Mouse (Mus musculus) liver, embryonic 14.5 days (tissue): ENCODE data around the gene Gabrr1. TPM values are rescaled to one million over a fixed set of nuclear protein-coding genes. Genes with fewer than 3 reads are reported as not detected.

Source experiments
- ATAC-seq: fragments of 200-750 bp; cut with Nextera tagmentation; 2 replicates; pipeline ENCODE4 v1.8.0; 2017; ENCODE audit warnings: moderate number of reproducible peaks, mild to moderate bottlenecking, moderate library complexity; ENCODE audit not compliant: insufficient read depth
- DNase-seq, 3 experiments: peaks; one replicate each; pipeline ENCODE4 v3.0.0-alpha.2; 2012 to 2013; ENCODE audit warnings: low read depth in 3 of 3, low spot score in 3 of 3
- H3K27ac ChIP-seq: fragments of 300-500 bp; sonication (generic); 2 replicates; pipeline ENCODE4 v1.5.1; 2014; ENCODE audit warnings: moderate library complexity, mild to moderate bottlenecking, control low read depth, inconsistent platforms
- H3K27me3 ChIP-seq: fragments of 300-500 bp; sonication (generic); 2 replicates; pipeline ENCODE4 v1.6.1; 2014; ENCODE audit warnings: mild to moderate bottlenecking, low read length, moderate library complexity; ENCODE audit not compliant: control insufficient read depth, insufficient read depth
- H3K36me3 ChIP-seq: fragments of 300-500 bp; sonication (generic); replicated peaks from 2 replicates; pipeline ENCODE4 v1.6.1; 2014; ENCODE audit warnings: low read depth; ENCODE audit not compliant: control insufficient read depth, insufficient read depth
- H3K4me1 ChIP-seq, 2 experiments: fragments of 200-500 bp in 1 of 2; fragments of 300-500 bp in 1 of 2; sonication (generic) in 1 of 2; replicated peaks; 2 replicates each; pipeline ENCODE4 v1.6.1; 2012 to 2014; ENCODE audit warnings: antibody characterized with exemption in 1 of 2, inconsistent platforms in 1 of 2, low read length in 1 of 2; ENCODE audit not compliant: control insufficient read depth in 2 of 2, insufficient read depth in 2 of 2
- H3K4me2 ChIP-seq: fragments of 300-500 bp; sonication (generic); 2 replicates; pipeline ENCODE4 v1.6.1; 2014; ENCODE audit warnings: low read depth, mild to moderate bottlenecking, control low read depth, moderate library complexity
- H3K4me3 ChIP-seq, 2 experiments: fragments of 200-500 bp in 1 of 2; fragments of 300-500 bp in 1 of 2; sonication (generic) in 1 of 2; 2 replicates each; pipeline ENCODE4 v1.5.1; 2012 to 2014; ENCODE audit warnings: low read depth in 2 of 2, low read length in 2 of 2, mild to moderate bottlenecking in 2 of 2, control low read depth in 1 of 2, inconsistent platforms in 1 of 2, moderate library complexity in 1 of 2; ENCODE audit not compliant: insufficient read depth in 1 of 2
- H3K9ac ChIP-seq: fragments of 300-500 bp; sonication (generic); replicated peaks from 2 replicates; pipeline ENCODE4 v1.6.1; 2014; ENCODE audit warnings: mild to moderate bottlenecking, control low read depth, moderate library complexity
- H3K9me3 ChIP-seq: fragments of 300-500 bp; sonication (generic); 2 replicates; pipeline ENCODE4 v1.6.1; 2016; ENCODE audit warnings: low read length, mixed read lengths; ENCODE audit not compliant: control insufficient read depth
- CTCF ChIP-seq: IDR thresholded peaks from 2 replicates; pipeline ENCODE4 v1.5.1; 2016; ENCODE audit warnings: antibody characterized with exemption, low read depth, control low read depth
- EP300 ChIP-seq: IDR thresholded peaks from 2 replicates; pipeline ENCODE4 v1.6.1; 2016; ENCODE audit warnings: antibody characterized with exemption, low read depth
- WGBS: fragments of 180-500 bp; shearing (Covaris S2); extraction: QIAGEN DNeasy Blood & Tissue Kit; methylation state at CpG from one replicate; pipeline ENCODE4 v1.1.7; 2014; ENCODE audit not compliant: insufficient replicate concordance; 5-methylcytosine and 5-hydroxymethylcytosine counted together
- polyA plus RNA-seq, 2 experiments: library from polyadenylated mRNA; depleted of rRNA in 1 of 2; stranded (reverse) in 1 of 2; unstranded in 1 of 2; fragments of >200 nt; fragmentation: Nextera tagmentation in 1 of 2; extraction: Ambion mirVana in 1 of 2; gene quantifications; 2 replicates each; pipeline versions ENCODE4 v1.2.1 to v1.2.3; 2012 to 2014

Gabrr1 gene
- polyA plus RNA-seq, 2 experiments = 0.01 TPM; not detected in 1

DNA sequence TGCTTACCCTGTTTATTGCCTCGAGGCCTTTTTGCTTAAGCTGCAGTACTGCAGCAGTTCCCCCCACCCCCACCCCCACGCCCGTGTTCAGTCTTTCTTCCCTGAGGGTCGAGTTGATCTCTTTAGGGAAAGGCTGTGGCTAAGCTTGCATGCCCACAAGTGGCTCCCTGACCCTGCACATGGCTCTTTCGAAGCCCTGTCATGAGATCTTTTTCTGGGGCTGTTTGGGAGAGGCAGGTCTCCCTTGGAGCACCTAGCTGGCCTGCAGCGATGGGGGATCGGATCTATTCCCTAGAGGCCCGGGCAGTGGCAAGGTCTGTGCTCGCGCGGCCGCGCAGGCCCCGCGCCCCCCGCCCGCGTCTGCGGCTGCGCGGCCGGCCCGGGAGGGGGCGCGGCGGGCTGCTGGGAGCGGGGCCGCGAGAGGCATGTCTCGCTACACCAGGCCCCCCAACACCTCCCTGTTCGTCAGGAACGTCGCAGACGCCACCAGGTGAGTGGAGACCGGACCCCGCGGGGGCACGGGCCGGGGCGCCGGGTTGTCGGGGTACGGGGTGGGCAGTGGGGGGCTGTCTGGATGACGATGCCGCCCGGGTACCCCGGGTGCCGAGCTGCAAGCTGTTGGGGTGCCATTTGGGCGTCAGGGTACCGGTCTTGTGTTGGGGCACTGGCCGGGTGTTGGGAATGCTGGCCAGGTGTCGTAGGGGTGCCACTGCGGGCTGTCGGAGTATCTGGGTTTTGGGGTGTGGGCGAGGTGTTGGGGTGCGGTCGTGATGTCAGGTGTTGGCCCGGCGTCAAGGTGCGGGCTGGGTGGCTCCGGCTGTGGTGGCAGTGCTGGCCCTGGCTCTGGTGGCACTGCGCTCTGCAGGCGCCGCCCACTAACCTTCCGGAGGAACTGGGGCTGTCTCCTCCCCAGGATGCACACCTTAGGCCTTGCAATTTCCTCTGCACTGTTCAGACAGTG, 76.8 kb downstream of the Gabrr1 start, which contains the start of gene Srsf12:
Srsf12 (plus strand) TSS at position 111 of the 961 bp plus-strand sequence.
- peak within 1 kb of the TSS; percentile 3 to 52 for H3K4me3 ChIP-seq
- no peaks in the 10 kb centered on the region for H3K36me3 ChIP-seq
- H3K27me3 ChIP-seq = peaks cover 13% of the 10 kb centered on the region
- H3K9me3 ChIP-seq = no peaks in the 10 kb centered on the region
- no peak for ATAC-seq
- no peak within 1 kb of the TSS; the same call in 1 of the 2 replicates for H3K9ac ChIP-seq
- DNase-seq = no peak
- TF ChIP-seq EP300 (no peak), CTCF (no peak)
- 4% methylated on average over 64 of the region's 65 CpGs for WGBS
- no peaks in the 10 kb centered on the region; a peak in 1 of 4 replicates for H3K4me1 ChIP-seq
- peak within 1 kb of the TSS; percentile 72 for H3K4me2 ChIP-seq
- no peak within 1 kb of the TSS for H3K27ac ChIP-seq

Other genes starting within 250 kb of the Gabrr1 start
- 0.19 and 0.31 TPM in 2 replicates for gene Ankrd6, start 181.7 kb upstream of the Gabrr1 start, polyA plus RNA-seq (2012; rRNA removed)
- 0.42 and 0.62 TPM in 2 replicates for gene Ankrd6, start 181.7 kb upstream of the Gabrr1 start, polyA plus RNA-seq (2014; fragmentation: Nextera tagmentation; extraction: Ambion mirVana)
- gene Rragd, start 149.5 kb upstream of the Gabrr1 start, polyA plus RNA-seq (2012; rRNA removed) = 1.4 and 2.4 TPM in 2 replicates
- gene Rragd, start 149.5 kb upstream of the Gabrr1 start, polyA plus RNA-seq (2014; fragmentation: Nextera tagmentation; extraction: Ambion mirVana) = 2.6 and 4.1 TPM in 2 replicates
- gene Ube2j1, start 101.1 kb upstream of the Gabrr1 start, polyA plus RNA-seq (2012; rRNA removed) = 10.1 and 13.3 TPM in 2 replicates
- 35.9 and 36.4 TPM in 2 replicates for gene Ube2j1, start 101.1 kb upstream of the Gabrr1 start, polyA plus RNA-seq (2014; fragmentation: Nextera tagmentation; extraction: Ambion mirVana)
- gene Gabrr2, start 69.5 kb upstream of the Gabrr1 start, polyA plus RNA-seq (2012; rRNA removed) = 0.05 and 0.06 TPM in 2 replicates
- not detected in 2 replicates for gene Gabrr2, start 69.5 kb upstream of the Gabrr1 start, polyA plus RNA-seq (2014; fragmentation: Nextera tagmentation; extraction: Ambion mirVana)
- 0.15 and 0.25 TPM in 2 replicates for gene Pm20d2, start 57.2 kb downstream of the Gabrr1 start, polyA plus RNA-seq (2012; rRNA removed)
- 0.09 and 0.13 TPM in 2 replicates for gene Pm20d2, start 57.2 kb downstream of the Gabrr1 start, polyA plus RNA-seq (2014; fragmentation: Nextera tagmentation; extraction: Ambion mirVana)
- 0.06 TPM in 2 replicates for gene Srsf12, start 76.5 kb downstream of the Gabrr1 start, polyA plus RNA-seq (2012; rRNA removed)
- 0.24 TPM in 1 of 2 replicates, not detected in the other for gene Srsf12, start 76.5 kb downstream of the Gabrr1 start, polyA plus RNA-seq (2014; fragmentation: Nextera tagmentation; extraction: Ambion mirVana)
- gene Pnrc1, start 157.6 kb downstream of the Gabrr1 start, polyA plus RNA-seq (2012; rRNA removed) = 11.3 and 17.8 TPM in 2 replicates
- 30.9 and 37.4 TPM in 2 replicates for gene Pnrc1, start 157.6 kb downstream of the Gabrr1 start, polyA plus RNA-seq (2014; fragmentation: Nextera tagmentation; extraction: Ambion mirVana)
- gene Rngtt, start 177.8 kb downstream of the Gabrr1 start, polyA plus RNA-seq (2012; rRNA removed) = 2.5 and 4.3 TPM in 2 replicates
- gene Rngtt, start 177.8 kb downstream of the Gabrr1 start, polyA plus RNA-seq (2014; fragmentation: Nextera tagmentation; extraction: Ambion mirVana) = 11.3 and 12.6 TPM in 2 replicates